ENCODE assay signal across 14 mouse cellular contexts in the genomic region with DNA sequence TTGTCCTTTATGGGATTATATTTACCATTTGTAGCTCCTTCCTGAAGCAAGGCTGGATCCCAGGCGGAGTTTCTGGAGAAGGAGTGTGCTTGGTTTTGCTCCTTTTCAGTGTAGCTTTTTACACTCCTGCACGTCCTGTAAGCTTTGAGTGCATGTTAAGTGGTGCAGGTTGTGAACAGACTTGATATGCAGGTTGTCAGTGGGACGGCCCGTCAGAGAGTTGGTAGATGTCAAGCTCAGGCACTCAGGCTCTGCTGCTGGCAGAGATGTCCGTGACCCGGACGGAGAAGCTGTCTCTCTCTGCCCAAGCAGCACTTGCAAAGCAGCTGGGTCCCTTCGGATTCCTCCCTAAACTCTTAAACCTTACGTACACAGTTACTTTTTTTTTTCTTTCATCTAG.
"Had no signal": no experiment of that assay in that cellular context is flagged by ENCODE, and none has a peak within 500 bp of the region (broad histone marks: within the 10 kb centered on the region; RNA-seq: fewer than 3 reads in every experiment).

No protein-coding gene starts in this region.

- DNase-seq: kidney, adult 9 months; kidney, postnatal 36 days; lung, postnatal 36 days; retina, postnatal 1 day; right cerebral cortex, postnatal 4 days; spleen, adult 18-20 months; thymus, adult 18-20 months; thymus, postnatal 14 days had no signal

- H3K9me3 ChIP-seq: limb, embryonic 12.5 days; liver, embryonic 15.5 days; lung, embryonic 15.5 days; midbrain, embryonic 15.5 days; neural tube, embryonic 13.5 days had no signal

- ATAC-seq: midbrain, embryonic 15.5 days had no signal

- H3K27ac ChIP-seq: kidney, postnatal 0 days; limb, embryonic 12.5 days; liver, embryonic 15.5 days; lung, embryonic 15.5 days; midbrain, embryonic 15.5 days; neural tube, embryonic 13.5 days had no signal

- H3K27me3 ChIP-seq: limb, embryonic 12.5 days; liver, embryonic 15.5 days; lung, embryonic 15.5 days; midbrain, embryonic 15.5 days; neural tube, embryonic 13.5 days had no signal

- H3K9ac ChIP-seq: limb, embryonic 12.5 days; liver, embryonic 15.5 days; lung, embryonic 15.5 days; midbrain, embryonic 15.5 days; neural tube, embryonic 13.5 days had no signal

- H3K4me2 ChIP-seq: limb, embryonic 12.5 days; liver, embryonic 15.5 days; lung, embryonic 15.5 days; midbrain, embryonic 15.5 days; neural tube, embryonic 13.5 days had no signal

- H3K4me3 ChIP-seq: limb, embryonic 12.5 days; liver, embryonic 15.5 days; lung, embryonic 15.5 days; midbrain, embryonic 15.5 days; neural tube, embryonic 13.5 days had no signal
